Mouse (Mus musculus) brown adipose tissue, adult 24 weeks (tissue): ENCODE results near the gene Cdkn1a. TPM values are rescaled to one million over a fixed set of nuclear protein-coding genes. Genes with fewer than 3 reads are reported as not detected.
A peak's percentile ranks its signal among the peaks of the same experiment; 100 is the strongest.
"Not testable (repeated sequence)": the region's sequence is repeated elsewhere in the genome, so short reads cannot be mapped to it uniquely, and the experiment has no call there.

Experiments
- H3K27ac ChIP-seq: fragments of 200-500 bp; replicated peaks from 2 replicates; pipeline ENCODE4 v1.5.1; 2012; ENCODE audit warnings: low read depth, mild to moderate bottlenecking, low read length
- H3K4me1 ChIP-seq: fragments of 200-500 bp; 2 replicates; pipeline ENCODE4 v1.6.1; 2012; ENCODE audit warnings: low read length, mixed read lengths; ENCODE audit not compliant: control insufficient read depth, insufficient read depth, insufficient read length
- H3K4me3 ChIP-seq: fragments of 200-500 bp; 2 replicates; pipeline ENCODE4 v1.5.1; 2012; ENCODE audit warnings: low read depth, mild to moderate bottlenecking, low read length, moderate library complexity; ENCODE audit not compliant: insufficient read depth
- polyA plus RNA-seq: library from polyadenylated mRNA; stranded (reverse); fragments of >200 nt; gene quantifications from 2 replicates; pipeline ENCODE4 v1.2.4, GENCODE M21; 2012; ENCODE audit not compliant: missing spikeins, insufficient read depth, insufficient read length

Gene Cdkn1a
- polyA plus RNA-seq, 1 experiment = 36.2 TPM

GRCm38 (mm10) chr17:29065971-29066370, 24.8 kb upstream of the Cdkn1a start:
- H3K27ac ChIP-seq = no peak overlapping the region
- H3K4me3 ChIP-seq = no peak overlapping the region
- H3K4me1 ChIP-seq = peaks cover 5% of the 10 kb centered on the region; the same call in 1 of the 2 replicates

- not testable (repeated sequence) for H3K4me3 ChIP-seq, H3K27ac ChIP-seq, H3K4me1 ChIP-seq
Measured at GRCm38 (mm10) chr17:29067416-29067815, 23.4 kb upstream of the Cdkn1a start.

GRCm38 (mm10) chr17:29067847-29068246, 22.9 kb upstream of the Cdkn1a start:
- Histone ChIP-seq H3K27ac (no peak overlapping the region), H3K4me3 (no peak overlapping the region), H3K4me1 (0 out of 2 replicates have a peak, but pooled peaks cover under 1% of the 10 kb centered on the region)

- Histone ChIP-seq H3K4me1 (0 out of 2 replicates have a peak, but pooled peaks cover 2% of the 10 kb centered on the region), H3K27ac (no peak overlapping the region), H3K4me3 (no peak overlapping the region)
Measured at GRCm38 (mm10) chr17:29069063-29069462, 21.7 kb upstream of the Cdkn1a start.

GRCm38 (mm10) chr17:29071820-29072219, 19.0 kb upstream of the Cdkn1a start:
- Histone ChIP-seq H3K27ac (no peak overlapping the region), H3K4me3 (no peak overlapping the region), H3K4me1 (0 out of 2 replicates have a peak, but pooled peaks cover 2% of the 10 kb centered on the region)

GRCm38 (mm10) chr17:29072701-29073307, 18.0 kb upstream of the Cdkn1a start:
- Histone ChIP-seq H3K27ac (no peak overlapping the region), H3K4me3 (no peak overlapping the region), H3K4me1 (peaks cover 4% of the 10 kb centered on the region; the same call in 1 of the 2 replicates)

GRCm38 (mm10) chr17:29073313-29073712, 17.5 kb upstream of the Cdkn1a start:
- peaks cover 7% of the 10 kb centered on the region for H3K4me1 ChIP-seq
- no peak overlapping the region for H3K4me3 ChIP-seq
- H3K27ac ChIP-seq = no peak overlapping the region

GRCm38 (mm10) chr17:29074085-29074484, 16.7 kb upstream of the Cdkn1a start:
- Histone ChIP-seq H3K27ac (no peak overlapping the region), H3K4me1 (peaks cover 7% of the 10 kb centered on the region), H3K4me3 (no peak overlapping the region)

GRCm38 (mm10) chr17:29076235-29076634, 14.5 kb upstream of the Cdkn1a start:
- Histone ChIP-seq H3K4me1 (peaks cover 7% of the 10 kb centered on the region), H3K4me3 (no peak overlapping the region), H3K27ac (no peak overlapping the region)

GRCm38 (mm10) chr17:29077786-29078509, 12.8 kb upstream of the Cdkn1a start:
- Histone ChIP-seq H3K4me3 (peak overlapping the region; percentile 58), H3K4me1 (peaks cover 7% of the 10 kb centered on the region), H3K27ac (peak overlapping the region; percentile 42)

- H3K27ac ChIP-seq = peak overlapping the region; percentile 42
- H3K4me3 ChIP-seq = peak overlapping the region; percentile 58
- H3K4me1 ChIP-seq = peaks cover 4% of the 10 kb centered on the region
Measured at GRCm38 (mm10) chr17:29078519-29079383, 12.0 kb upstream of the Cdkn1a start.

- H3K4me1 ChIP-seq = peaks cover 4% of the 10 kb centered on the region
- H3K4me3 ChIP-seq = no peak overlapping the region
- H3K27ac ChIP-seq = no peak overlapping the region
Measured at GRCm38 (mm10) chr17:29080758-29081617, 9.8 kb upstream of the Cdkn1a start.

- no peak overlapping the region for H3K4me3 ChIP-seq
Measured at GRCm38 (mm10) chr17:29081618-29082381, 9.0 kb upstream of the Cdkn1a start.

GRCm38 (mm10) chr17:29083586-29083985, 7.2 kb upstream of the Cdkn1a start:
- Histone ChIP-seq H3K27ac (no peak overlapping the region), H3K4me3 (no peak overlapping the region), H3K4me1 (no peaks in the 10 kb centered on the region)

More at GRCm38 (mm10) chr17:29081618-29082381, 9.0 kb upstream of the Cdkn1a start:
- no peak overlapping the region for H3K27ac ChIP-seq
- H3K4me1 ChIP-seq = peaks cover 4% of the 10 kb centered on the region
